Mouse (Mus musculus): ENCODE data around the gene Cldn13.
"Not testable (repeated sequence)": the region's sequence is repeated elsewhere in the genome, so short reads cannot be mapped to it uniquely, and the experiment has no call there.

Gene Cldn13

GRCm38 (mm10) chr5:134915311-134915710 is at the start of gene Cldn13:
Gene Cldn13 (minus strand): TSS chr5:134915526.
- no peak for DNase-seq (ENCODE audit: low spot score)

- DNase-seq (ENCODE audit: low spot score): not testable (repeated sequence)
Measured at GRCm38 (mm10) chr5:134964655-134965054, 49.3 kb upstream of the Cldn13 start.

GRCm38 (mm10) chr5:134963546-134963945 is 48.2 kb upstream of the Cldn13 start:
- DNase-seq (ENCODE audit: low spot score): no peak

- no peak for DNase-seq (ENCODE audit: low spot score)
Measured at GRCm38 (mm10) chr5:134961519-134961918, 46.2 kb upstream of the Cldn13 start.

GRCm38 (mm10) chr5:134960430-134960829 is 45.1 kb upstream of the Cldn13 start:
- DNase-seq (ENCODE audit: low spot score): no peak

GRCm38 (mm10) chr5:134959114-134959513 is 43.8 kb upstream of the Cldn13 start:
- DNase-seq (ENCODE audit: low spot score): no peak

- DNase-seq (ENCODE audit: low spot score): no peak
Measured at GRCm38 (mm10) chr5:134955491-134955890, 40.2 kb upstream of the Cldn13 start.

- DNase-seq (ENCODE audit: low spot score): no peak
Measured at GRCm38 (mm10) chr5:134951053-134951884, 35.9 kb upstream of the Cldn13 start.

- DNase-seq (ENCODE audit: low spot score): no peak
Measured at GRCm38 (mm10) chr5:134948085-134948439, 32.7 kb upstream of the Cldn13 start.

GRCm38 (mm10) chr5:134947420-134948084 is 32.2 kb upstream of the Cldn13 start:
- DNase-seq (ENCODE audit: low spot score): no peak

GRCm38 (mm10) chr5:134946857-134947255 is 31.5 kb upstream of the Cldn13 start, which contains the start of gene Cldn4:
Gene Cldn4 (minus strand): TSS chr5:134946934.
- peak; percentile 69 for DNase-seq (ENCODE audit: low spot score)

GRCm38 (mm10) chr5:134946063-134946856 is 30.9 kb upstream of the Cldn13 start:
- no peak for DNase-seq (ENCODE audit: low spot score)

GRCm38 (mm10) chr5:134945266-134945959 is 30.1 kb upstream of the Cldn13 start:
- no peak for DNase-seq (ENCODE audit: low spot score)

- DNase-seq (ENCODE audit: low spot score): no peak
Measured at GRCm38 (mm10) chr5:134944179-134944578, 28.9 kb upstream of the Cldn13 start.

GRCm38 (mm10) chr5:134942740-134943139 is 27.4 kb upstream of the Cldn13 start:
- DNase-seq (ENCODE audit: low spot score): no peak

- no peak for DNase-seq (ENCODE audit: low spot score)
Measured at GRCm38 (mm10) chr5:134941472-134942209, 26.3 kb upstream of the Cldn13 start.

- not testable (repeated sequence) for DNase-seq (ENCODE audit: low spot score)
Measured at GRCm38 (mm10) chr5:134939554-134939953, 24.2 kb upstream of the Cldn13 start.

- DNase-seq (ENCODE audit: low spot score): no peak
Measured at GRCm38 (mm10) chr5:134939069-134939468, 23.7 kb upstream of the Cldn13 start.

- no peak for DNase-seq (ENCODE audit: low spot score)
Measured at GRCm38 (mm10) chr5:134936626-134937185, 21.4 kb upstream of the Cldn13 start.

GRCm38 (mm10) chr5:134936051-134936450 is 20.7 kb upstream of the Cldn13 start:
- no peak for DNase-seq (ENCODE audit: low spot score)

GRCm38 (mm10) chr5:134934666-134935065 is 19.3 kb upstream of the Cldn13 start:
- DNase-seq (ENCODE audit: low spot score): no peak
